Mouse (Mus musculus) urinary bladder, postnatal 25 days (tissue): Measurements from ENCODE around the gene Hint3.

Source experiments
- DNase-seq: peaks from one replicate; pipeline ENCODE4 v3.0.0; 2022; ENCODE audit warnings: low spot score

The Hint3 gene

GRCm38 (mm10) chr10:30587037-30587436 is 42.4 kb downstream of the Hint3 start:
- DNase-seq, result no peak

DNA sequence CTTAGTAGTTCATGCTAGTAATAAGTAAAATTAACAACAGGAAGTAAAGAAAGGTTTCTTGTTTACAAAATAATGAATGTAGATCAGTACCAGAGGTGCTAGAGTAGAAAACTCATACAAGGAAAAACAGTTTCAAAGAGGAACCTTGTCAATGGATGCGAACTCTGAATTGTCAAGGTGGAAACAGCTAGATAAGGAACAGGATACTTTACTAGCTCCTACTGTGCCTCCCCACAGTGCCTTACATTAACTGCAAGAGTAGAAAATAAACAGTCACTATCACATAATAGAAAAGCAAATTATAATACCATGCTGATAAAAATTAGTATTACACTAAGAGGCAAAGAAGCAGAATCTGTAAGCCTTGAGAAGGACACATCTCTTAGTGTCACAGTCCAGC is 43.7 kb downstream of the Hint3 start:
- DNase-seq, result no peak

GRCm38 (mm10) chr10:30577670-30578280 is 51.7 kb downstream of the Hint3 start:
- no peak for DNase-seq

- no peak for DNase-seq
Observed at GRCm38 (mm10) chr10:30566364-30566763, 63.1 kb downstream of the Hint3 start.

GRCm38 (mm10) chr10:30564651-30565050 is 64.8 kb downstream of the Hint3 start:
- DNase-seq, result no peak
